Mouse (Mus musculus): Measurements from ENCODE around the gene F2r. TPM values are rescaled to one million over a fixed set of nuclear protein-coding genes. Genes with fewer than 3 reads are reported as not detected.
A peak's percentile ranks its signal among the peaks of the same experiment; 100 is the strongest.

The F2r gene
- total RNA-seq, 2 experiments from 2014 or later = 0.68 to 0.84 TPM

GRCm38 (mm10) chr13:95634451-95634850 is 16.2 kb upstream of the F2r start:
- ATAC-seq (replicated peaks; ENCODE audit: low FRiP score, poor library complexity, severe bottlenecking) = no peak

- ATAC-seq (replicated peaks; ENCODE audit: low FRiP score, poor library complexity, severe bottlenecking) = no peak
These were observed 15.1 kb upstream of the F2r start for GRCm38 (mm10) chr13:95633384-95633783.

- no peak for ATAC-seq (replicated peaks; ENCODE audit: low FRiP score, poor library complexity, severe bottlenecking)
These were observed 13.9 kb upstream of the F2r start for GRCm38 (mm10) chr13:95632144-95632543.

GRCm38 (mm10) chr13:95630747-95631146 is 12.5 kb upstream of the F2r start:
- ATAC-seq (replicated peaks; ENCODE audit: low FRiP score, poor library complexity, severe bottlenecking) = no peak

GRCm38 (mm10) chr13:95629751-95630150 is 11.5 kb upstream of the F2r start:
- ATAC-seq (replicated peaks; ENCODE audit: low FRiP score, poor library complexity, severe bottlenecking) = no peak

- no peak for ATAC-seq (replicated peaks; ENCODE audit: low FRiP score, poor library complexity, severe bottlenecking)
These were observed 8.4 kb upstream of the F2r start for GRCm38 (mm10) chr13:95626696-95627095.

- no peak for ATAC-seq (replicated peaks; ENCODE audit: low FRiP score, poor library complexity, severe bottlenecking)
These were observed 4.8 kb upstream of the F2r start for GRCm38 (mm10) chr13:95623042-95623441.

GRCm38 (mm10) chr13:95621563-95621962 is 3.3 kb upstream of the F2r start:
- ATAC-seq (replicated peaks; ENCODE audit: low FRiP score, poor library complexity, severe bottlenecking) = no peak

- no peak for ATAC-seq (replicated peaks; ENCODE audit: low FRiP score, poor library complexity, severe bottlenecking)
These were observed 572 bp upstream of the F2r start for GRCm38 (mm10) chr13:95618859-95619258.

GRCm38 (mm10) chr13:95617671-95618171 is 566 bp downstream of the F2r start:
- ATAC-seq (replicated peaks; ENCODE audit: low FRiP score, poor library complexity, severe bottlenecking) = no peak

GRCm38 (mm10) chr13:95617082-95617670 is 1.1 kb downstream of the F2r start:
- ATAC-seq (replicated peaks; ENCODE audit: low FRiP score, poor library complexity, severe bottlenecking) = 0 out of 2 replicates have a peak, but pooled peaks have one; percentile 13

- ATAC-seq (replicated peaks; ENCODE audit: low FRiP score, poor library complexity, severe bottlenecking) = peak; percentile 56
These were observed 1.8 kb downstream of the F2r start for GRCm38 (mm10) chr13:95616512-95616911.

- no peak for ATAC-seq (replicated peaks; ENCODE audit: low FRiP score, poor library complexity, severe bottlenecking)
These were observed 3.5 kb downstream of the F2r start for GRCm38 (mm10) chr13:95614757-95615156.

- ATAC-seq (replicated peaks; ENCODE audit: low FRiP score, poor library complexity, severe bottlenecking) = no peak
These were observed 6.0 kb downstream of the F2r start for GRCm38 (mm10) chr13:95612243-95612642.

- ATAC-seq (replicated peaks; ENCODE audit: low FRiP score, poor library complexity, severe bottlenecking) = no peak
These were observed 6.5 kb downstream of the F2r start for GRCm38 (mm10) chr13:95611752-95612151.

GRCm38 (mm10) chr13:95610786-95611562 is 7.3 kb downstream of the F2r start:
- ATAC-seq (replicated peaks; ENCODE audit: low FRiP score, poor library complexity, severe bottlenecking) = peak; percentile 51

GRCm38 (mm10) chr13:95609088-95609420 is 9.2 kb downstream of the F2r start:
- no peak for ATAC-seq (replicated peaks; ENCODE audit: low FRiP score, poor library complexity, severe bottlenecking)

GRCm38 (mm10) chr13:95608416-95609087 is 9.7 kb downstream of the F2r start:
- no peak for ATAC-seq (replicated peaks; ENCODE audit: low FRiP score, poor library complexity, severe bottlenecking)

- no peak for ATAC-seq (replicated peaks; ENCODE audit: low FRiP score, poor library complexity, severe bottlenecking)
These were observed 11.3 kb downstream of the F2r start for GRCm38 (mm10) chr13:95607019-95607418.

GRCm38 (mm10) chr13:95604288-95604687 is 14.0 kb downstream of the F2r start:
- ATAC-seq (replicated peaks; ENCODE audit: low FRiP score, poor library complexity, severe bottlenecking) = no peak

GRCm38 (mm10) chr13:95599833-95600359 is 18.4 kb downstream of the F2r start:
- no peak for ATAC-seq (replicated peaks; ENCODE audit: low FRiP score, poor library complexity, severe bottlenecking)

All from erythroid progenitor cell, adult 5-6 weeks (primary cell).